Mouse (Mus musculus): Measurements from ENCODE around the gene Uck1.

Gene Uck1

GRCm38 (mm10) chr2:32258887-32259533 is 949 bp downstream of the Uck1 start:
- no peak for DNase-seq (ENCODE audit: low spot score in 2 of 2)

- no peak for DNase-seq (ENCODE audit: low spot score in 2 of 2)
Measured at GRCm38 (mm10) chr2:32256273-32256672, 3.7 kb downstream of the Uck1 start.

- DNase-seq (ENCODE audit: low spot score in 2 of 2): no peak
Measured at GRCm38 (mm10) chr2:32254563-32254962, 5.4 kb downstream of the Uck1 start.

GRCm38 (mm10) chr2:32253352-32253751 is 6.6 kb downstream of the Uck1 start:
- no peak for DNase-seq (ENCODE audit: low spot score in 2 of 2)

GRCm38 (mm10) chr2:32252658-32253057 is 7.3 kb downstream of the Uck1 start:
- no peak for DNase-seq (ENCODE audit: low spot score in 2 of 2)

- DNase-seq (ENCODE audit: low spot score in 2 of 2): no peak
Measured at GRCm38 (mm10) chr2:32251791-32252527, 8.0 kb downstream of the Uck1 start.

GRCm38 (mm10) chr2:32248377-32249361 is 11.3 kb downstream of the Uck1 start:
- DNase-seq (ENCODE audit: low spot score in 2 of 2): no peak

- no peak for DNase-seq (ENCODE audit: low spot score in 2 of 2)
Measured at GRCm38 (mm10) chr2:32246741-32247140, 13.2 kb downstream of the Uck1 start.

- DNase-seq (ENCODE audit: low spot score in 2 of 2): no peak
Measured at GRCm38 (mm10) chr2:32242986-32243385, 17.0 kb downstream of the Uck1 start.

- DNase-seq (ENCODE audit: low spot score in 2 of 2): no peak
Measured at GRCm38 (mm10) chr2:32240591-32240990, 19.4 kb downstream of the Uck1 start.

GRCm38 (mm10) chr2:32238708-32239435 is 21.1 kb downstream of the Uck1 start:
- DNase-seq (ENCODE audit: low spot score in 2 of 2): no peak

- DNase-seq (ENCODE audit: low spot score in 2 of 2): no peak
Measured at GRCm38 (mm10) chr2:32237571-32237970, 22.4 kb downstream of the Uck1 start.

GRCm38 (mm10) chr2:32236760-32237487 is 23.0 kb downstream of the Uck1 start:
- peak in 1 of 2 experiments; percentile 44 for DNase-seq (ENCODE audit: low spot score in 2 of 2)

- DNase-seq (ENCODE audit: low spot score in 2 of 2): peak; percentile 77 to 88
Measured at GRCm38 (mm10) chr2:32235886-32236759, 23.8 kb downstream of the Uck1 start, which contains the start of gene Pomt1. TSS of gene Pomt1 (plus strand) at chr2:32236590.

GRCm38 (mm10) chr2:32235433-32235832 is 24.5 kb downstream of the Uck1 start:
- no peak for DNase-seq (ENCODE audit: low spot score in 2 of 2)

GRCm38 (mm10) chr2:32222057-32222456 is 37.9 kb downstream of the Uck1 start:
- no peak for DNase-seq (ENCODE audit: low spot score in 2 of 2)

- DNase-seq (ENCODE audit: low spot score in 2 of 2): no peak
Measured at GRCm38 (mm10) chr2:32221577-32221976, 38.4 kb downstream of the Uck1 start.

- no peak for DNase-seq (ENCODE audit: low spot score in 2 of 2)
Measured at GRCm38 (mm10) chr2:32220969-32221368, 39.0 kb downstream of the Uck1 start.

GRCm38 (mm10) chr2:32220021-32220420 is 39.9 kb downstream of the Uck1 start:
- DNase-seq (ENCODE audit: low spot score in 2 of 2): no peak

- DNase-seq (ENCODE audit: low spot score in 2 of 2): no peak
Measured at GRCm38 (mm10) chr2:32219501-32219900, 40.5 kb downstream of the Uck1 start.

Measured in thymus, postnatal 10 days (tissue).